Mouse (Mus musculus) C2C12 (cell line): ENCODE measurements around the gene Tdrd9. TPM values are rescaled to one million over a fixed set of nuclear protein-coding genes. Genes with fewer than 3 reads are reported as not detected.

ENCODE experiments used
- H3K27me3 ChIP-seq: one replicate; pipeline ENCODE4 v1.6.1; 2011; ENCODE audit not compliant: control insufficient read depth, insufficient read depth, insufficient read length
- H3K36me3 ChIP-seq: one replicate; pipeline ENCODE4 v1.6.1; 2011; ENCODE audit not compliant: control insufficient read depth, insufficient read depth
- H3K4me3 ChIP-seq: one replicate; pipeline ENCODE4 v1.5.1; 2011; ENCODE audit warnings: mild to moderate bottlenecking, control low read depth; ENCODE audit not compliant: poor library complexity, insufficient read depth, severe bottlenecking
- H3K79me2 ChIP-seq: one replicate; pipeline ENCODE4 v1.6.1; 2011; ENCODE audit not compliant: control insufficient read depth, insufficient read depth
- H3K79me3 ChIP-seq: one replicate; pipeline ENCODE4 v1.6.1; 2011; ENCODE audit warnings: low read depth, control low read depth
- H3ac ChIP-seq: one replicate; pipeline ENCODE3; 2011; ENCODE audit warnings: low read depth; ENCODE audit not compliant: control insufficient read depth, insufficient read length
- CEBPB ChIP-seq: IDR thresholded peaks from one replicate; pipeline ENCODE4 v1.6.1; 2011; ENCODE audit warnings: low read depth, mild to moderate bottlenecking, control low read depth, moderate library complexity
- CTCF ChIP-seq: IDR thresholded peaks from one replicate; pipeline ENCODE4 v1.5.1; 2011; ENCODE audit not compliant: control insufficient read depth, insufficient read depth, insufficient read length
- FOSL1 ChIP-seq: IDR thresholded peaks from one replicate; pipeline ENCODE4 v1.8.0; 2011; ENCODE audit warnings: mild to moderate bottlenecking, low read length; ENCODE audit not compliant: poor library complexity, insufficient read depth, severe bottlenecking
- MAX ChIP-seq: IDR thresholded peaks from one replicate; pipeline ENCODE4 v1.6.1; 2011; ENCODE audit warnings: mild to moderate bottlenecking, control low read depth
- MYOD1 ChIP-seq: IDR thresholded peaks from one replicate; pipeline ENCODE4 v1.6.1; 2011; ENCODE audit warnings: low read depth; ENCODE audit not compliant: control insufficient read depth, insufficient read length
- MYOG ChIP-seq: IDR thresholded peaks from one replicate; pipeline ENCODE4 v1.6.1; 2011; ENCODE audit not compliant: control insufficient read depth, insufficient read length; ENCODE audit errors: extremely low read depth
- USF1 ChIP-seq: IDR thresholded peaks from one replicate; pipeline ENCODE4 v1.6.1; 2011; ENCODE audit warnings: low read depth, mild to moderate bottlenecking, control low read depth, moderate library complexity
- polyA plus RNA-seq: library from polyadenylated mRNA; unstranded; fragments of >200 nt; fragmentation: generic; extraction: Trizol; gene quantifications from one replicate; pipeline ENCODE4 v1.2.1, GENCODE M21; 2012; ENCODE audit warnings: missing spikeins

Gene Tdrd9
- polyA plus RNA-seq, 1 experiment = 0.20 TPM

DNA sequence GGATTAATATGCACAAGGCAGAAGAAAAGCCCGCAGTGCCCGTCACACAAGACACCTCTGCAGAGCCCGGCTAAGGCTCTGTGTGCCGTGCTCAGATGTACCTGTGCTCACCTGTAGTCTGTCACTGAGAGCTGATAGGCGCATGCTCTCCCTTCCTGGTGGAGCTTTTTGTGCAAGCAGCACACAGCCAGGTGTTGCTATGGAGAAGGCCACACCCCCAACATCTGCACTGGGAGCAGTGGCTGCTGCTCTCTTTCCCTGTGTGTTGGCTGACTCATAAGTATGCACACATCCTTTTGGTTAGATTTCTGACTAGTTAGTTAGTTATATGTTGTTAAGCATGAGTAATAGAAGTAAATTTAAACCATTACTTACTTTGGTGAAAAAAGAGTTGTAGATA, 21.3 kb downstream of the Tdrd9 start:
- no peaks in the 10 kb centered on the region for H3K79me2 ChIP-seq
- TF ChIP-seq MYOD1 (peak; percentile 48), FOSL1 (no peak)
- no peak overlapping the region for H3K4me3 ChIP-seq
- no peak overlapping the region for H3ac ChIP-seq
- H3K79me3 ChIP-seq = no peaks in the 10 kb centered on the region
- H3K36me3 ChIP-seq = no peaks in the 10 kb centered on the region
- H3K27me3 ChIP-seq = no peaks in the 10 kb centered on the region

- Histone ChIP-seq H3K4me3 (no peak overlapping the region), H3K79me2 (no peaks in the 10 kb centered on the region), H3K27me3 (no peaks in the 10 kb centered on the region), H3ac (no peak overlapping the region), H3K36me3 (no peaks in the 10 kb centered on the region), H3K79me3 (no peaks in the 10 kb centered on the region)
- TF ChIP-seq CEBPB (no peak), MYOG (no peak), USF1 (no peak), MYOD1 (no peak), FOSL1 (no peak), CTCF (no peak), MAX (no peak)
Measured at GRCm38 (mm10) chr12:111995161-111995560, 23.8 kb downstream of the Tdrd9 start.

- no peak overlapping the region for H3ac ChIP-seq
- no peaks in the 10 kb centered on the region for H3K36me3 ChIP-seq
- H3K79me2 ChIP-seq = no peaks in the 10 kb centered on the region
- H3K27me3 ChIP-seq = no peaks in the 10 kb centered on the region
- TF ChIP-seq MAX (no peak), CEBPB (no peak), MYOG (no peak), USF1 (no peak), CTCF (no peak), FOSL1 (no peak), MYOD1 (no peak)
- H3K79me3 ChIP-seq = no peaks in the 10 kb centered on the region
- H3K4me3 ChIP-seq = no peak overlapping the region
Measured at GRCm38 (mm10) chr12:111999735-112000134, 28.4 kb downstream of the Tdrd9 start.

GRCm38 (mm10) chr12:112001223-112001622, 29.9 kb downstream of the Tdrd9 start:
- Histone ChIP-seq H3ac (no peak overlapping the region), H3K27me3 (no peaks in the 10 kb centered on the region), H3K36me3 (no peaks in the 10 kb centered on the region), H3K79me3 (no peaks in the 10 kb centered on the region), H3K4me3 (no peak overlapping the region), H3K79me2 (no peaks in the 10 kb centered on the region)
- TF ChIP-seq CEBPB = no peak
- no peak for TF ChIP-seq CTCF
- TF ChIP-seq USF1 = no peak
- TF ChIP-seq MYOD1 = no peak
- no peak for TF ChIP-seq MAX
- TF ChIP-seq FOSL1 = no peak
- TF ChIP-seq MYOG = no peak

- no peaks in the 10 kb centered on the region for H3K79me2 ChIP-seq
- H3K27me3 ChIP-seq = no peaks in the 10 kb centered on the region
- no peaks in the 10 kb centered on the region for H3K36me3 ChIP-seq
- H3K4me3 ChIP-seq = no peak overlapping the region
- H3ac ChIP-seq = no peak overlapping the region
- TF ChIP-seq MAX (no peak), FOSL1 (no peak), MYOG (no peak), USF1 (no peak), CTCF (no peak), CEBPB (no peak), MYOD1 (no peak)
- H3K79me3 ChIP-seq = no peaks in the 10 kb centered on the region
Measured at GRCm38 (mm10) chr12:112012511-112013270, 41.3 kb downstream of the Tdrd9 start.

GRCm38 (mm10) chr12:112013271-112013801, 42.0 kb downstream of the Tdrd9 start:
- H3K27me3 ChIP-seq = no peaks in the 10 kb centered on the region
- no peak overlapping the region for H3ac ChIP-seq
- H3K79me3 ChIP-seq = no peaks in the 10 kb centered on the region
- H3K4me3 ChIP-seq = no peak overlapping the region
- no peaks in the 10 kb centered on the region for H3K79me2 ChIP-seq
- TF ChIP-seq CTCF (no peak), MYOD1 (no peak), MYOG (no peak), MAX (no peak), USF1 (no peak), FOSL1 (no peak), CEBPB (no peak)
- H3K36me3 ChIP-seq = no peaks in the 10 kb centered on the region
